Mouse (Mus musculus): ENCODE results near the gene Cdc34. TPM values are rescaled to one million over a fixed set of nuclear protein-coding genes. Genes with fewer than 3 reads are reported as not detected.

Cdc34 gene
- 121 and 151 TPM in 2 replicates for polyA plus RNA-seq (2012; rRNA removed)

GRCm38 (mm10) chr10:79681591-79682245 lies at the start of gene Cdc34:
Cdc34 (plus strand) TSS chr10:79682195.
- peak; percentile 100 for DNase-seq (ENCODE audit: low read depth)

GRCm38 (mm10) chr10:79633006-79633777 lies 48.8 kb upstream of the Cdc34 start:
- no peak for TF ChIP-seq CTCF (IDR thresholded peaks at IDR 0.05; ENCODE audit: borderline replicate concordance, extremely low read depth, insufficient read depth, insufficient read length)
- no peak for TF ChIP-seq POLR2A (IDR thresholded peaks at IDR 0.05; ENCODE audit: borderline replicate concordance, extremely low read depth, insufficient read depth, insufficient read length, poor library complexity, severe bottlenecking)
- no peak for DNase-seq (ENCODE audit: low read depth)

More at GRCm38 (mm10) chr10:79681591-79682245, at the start of gene Cdc34:
- TF ChIP-seq POLR2A (IDR thresholded peaks at IDR 0.05; ENCODE audit: borderline replicate concordance, extremely low read depth, insufficient read depth, insufficient read length, poor library complexity, severe bottlenecking) (peak; percentile 94), CTCF (IDR thresholded peaks at IDR 0.05; ENCODE audit: borderline replicate concordance, extremely low read depth, insufficient read depth, insufficient read length) (peak; percentile 32; the same call in 1 of the 2 replicates)

- TF ChIP-seq POLR2A (IDR thresholded peaks at IDR 0.05; ENCODE audit: borderline replicate concordance, extremely low read depth, insufficient read depth, insufficient read length, poor library complexity, severe bottlenecking) (no peak), CTCF (IDR thresholded peaks at IDR 0.05; ENCODE audit: borderline replicate concordance, extremely low read depth, insufficient read depth, insufficient read length) (no peak)
- DNase-seq (ENCODE audit: low read depth): no peak
Observed at GRCm38 (mm10) chr10:79636287-79636686, 45.7 kb upstream of the Cdc34 start.

- TF ChIP-seq CTCF (IDR thresholded peaks at IDR 0.05; ENCODE audit: borderline replicate concordance, extremely low read depth, insufficient read depth, insufficient read length): no peak
- TF ChIP-seq POLR2A (IDR thresholded peaks at IDR 0.05; ENCODE audit: borderline replicate concordance, extremely low read depth, insufficient read depth, insufficient read length, poor library complexity, severe bottlenecking): peak; percentile 84
- DNase-seq (ENCODE audit: low read depth): peak; percentile 91
Observed at GRCm38 (mm10) chr10:79637128-79638110, 44.6 kb upstream of the Cdc34 start, which contains the start of gene Shc2. Shc2 (minus strand) TSS chr10:79637918.

GRCm38 (mm10) chr10:79638486-79639204 lies 43.4 kb upstream of the Cdc34 start:
- DNase-seq (ENCODE audit: low read depth): peak; percentile 66
- TF ChIP-seq POLR2A (IDR thresholded peaks at IDR 0.05; ENCODE audit: borderline replicate concordance, extremely low read depth, insufficient read depth, insufficient read length, poor library complexity, severe bottlenecking): no peak

GRCm38 (mm10) chr10:79645711-79646110 lies 36.3 kb upstream of the Cdc34 start, which contains the start of gene Odf3l2:
Odf3l2 (minus strand) TSS chr10:79645738.
- TF ChIP-seq POLR2A (IDR thresholded peaks at IDR 0.05; ENCODE audit: borderline replicate concordance, extremely low read depth, insufficient read depth, insufficient read length, poor library complexity, severe bottlenecking): no peak
- no peak for TF ChIP-seq CTCF (IDR thresholded peaks at IDR 0.05; ENCODE audit: borderline replicate concordance, extremely low read depth, insufficient read depth, insufficient read length)
- DNase-seq (ENCODE audit: low read depth): no peak

- TF ChIP-seq POLR2A (IDR thresholded peaks at IDR 0.05; ENCODE audit: borderline replicate concordance, extremely low read depth, insufficient read depth, insufficient read length, poor library complexity, severe bottlenecking): no peak
- peak; percentile 95 for TF ChIP-seq CTCF (IDR thresholded peaks at IDR 0.05; ENCODE audit: borderline replicate concordance, extremely low read depth, insufficient read depth, insufficient read length)
Observed at GRCm38 (mm10) chr10:79649070-79649751, 32.8 kb upstream of the Cdc34 start.

GRCm38 (mm10) chr10:79652789-79653188 lies 29.2 kb upstream of the Cdc34 start:
- no peak for TF ChIP-seq POLR2A (IDR thresholded peaks at IDR 0.05; ENCODE audit: borderline replicate concordance, extremely low read depth, insufficient read depth, insufficient read length, poor library complexity, severe bottlenecking)
- TF ChIP-seq CTCF (IDR thresholded peaks at IDR 0.05; ENCODE audit: borderline replicate concordance, extremely low read depth, insufficient read depth, insufficient read length): no peak
- no peak for DNase-seq (ENCODE audit: low read depth)

More at GRCm38 (mm10) chr10:79649070-79649751, 32.8 kb upstream of the Cdc34 start:
- DNase-seq (ENCODE audit: low read depth): peak; percentile 83

GRCm38 (mm10) chr10:79654946-79655395 lies 27.0 kb upstream of the Cdc34 start:
- peak; percentile 90 for DNase-seq (ENCODE audit: low read depth)
- TF ChIP-seq CTCF (IDR thresholded peaks at IDR 0.05; ENCODE audit: borderline replicate concordance, extremely low read depth, insufficient read depth, insufficient read length) (no peak), POLR2A (IDR thresholded peaks at IDR 0.05; ENCODE audit: borderline replicate concordance, extremely low read depth, insufficient read depth, insufficient read length, poor library complexity, severe bottlenecking) (no peak)

Measured in brain, embryonic 14.5 days (tissue).